Mouse (Mus musculus) erythroid progenitor cell, adult 5-6 weeks (primary cell): ENCODE measurements around the gene Fbxl21. TPM values are rescaled to one million over a fixed set of nuclear protein-coding genes. Genes with fewer than 3 reads are reported as not detected.

Experiments used
- ATAC-seq: replicated peaks from 2 replicates; pipeline ENCODE4 v1.8.0; 2016; ENCODE audit warnings: moderate number of reproducible peaks, mild to moderate bottlenecking, moderate TSS enrichment, inconsistent platforms; ENCODE audit not compliant: poor library complexity, low FRiP score, severe bottlenecking
- total RNA-seq, 2 experiments: library from RNA; stranded (forward) in 1 of 2; stranded (reverse) in 1 of 2; fragments of 150-400 nt in 1 of 2; fragments of 186-747, 209-891 nt in 1 of 2; gene quantifications; 2 replicates each; pipeline versions ENCODE4 v1.2.3 to v1.2.4; 2015 to 2017; ENCODE audit warnings: low replicate concordance in 2 of 2

Gene Fbxl21
- not detected in 2 replicates for total RNA-seq (2015; ENCODE audit: low replicate concordance)
- total RNA-seq (2017; ENCODE audit: low replicate concordance), result 1.3 TPM in 1 of 2 replicates, not detected in the other

DNA sequence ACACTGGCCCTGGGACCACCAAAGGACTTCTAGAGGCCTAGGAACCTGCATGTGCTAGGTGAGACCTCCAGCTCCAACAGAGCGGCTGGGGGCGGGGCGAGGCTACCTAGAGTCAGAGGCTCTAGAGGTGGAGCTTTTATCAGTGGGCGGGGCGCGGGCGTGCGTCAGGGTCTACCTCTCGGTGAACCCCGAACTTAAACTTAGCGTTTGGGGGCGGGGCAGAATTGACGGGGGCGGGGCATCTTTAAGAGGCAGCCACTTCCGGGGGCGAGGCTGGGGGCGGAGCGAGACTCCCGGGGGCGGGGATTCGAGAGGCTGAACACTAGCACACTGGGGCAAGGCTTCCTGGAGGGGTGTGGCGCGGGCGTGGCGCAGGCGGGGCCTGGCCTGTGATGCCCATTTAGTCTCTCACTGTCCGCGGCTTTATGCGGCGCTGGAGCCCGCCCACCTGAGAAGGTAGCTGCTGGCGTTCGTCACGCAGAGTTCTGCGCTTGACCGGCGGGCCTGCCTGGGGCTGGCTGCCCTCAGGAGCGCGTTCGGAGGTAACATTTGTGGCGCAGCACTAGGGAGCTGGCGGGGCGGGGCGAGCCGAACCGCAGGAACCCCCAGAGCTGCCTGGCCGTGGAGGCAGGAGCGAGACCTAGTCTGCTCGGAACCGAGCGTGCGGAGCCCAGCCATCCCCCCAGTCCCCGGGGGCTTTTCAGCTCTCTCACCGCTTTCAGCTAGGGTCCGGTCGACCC lies at the start of gene Fbxl21:
Gene Fbxl21 (plus strand): TSS at position 392 of the 740 bp plus-strand sequence.
- ATAC-seq, result peak; percentile 65

GRCm38 (mm10) chr13:56472661-56473060 lies 49.6 kb upstream of the Fbxl21 start:
- ATAC-seq, result no peak

GRCm38 (mm10) chr13:56475363-56475762 lies 46.9 kb upstream of the Fbxl21 start:
- no peak for ATAC-seq

- no peak for ATAC-seq
Observed at GRCm38 (mm10) chr13:56476790-56477189, 45.5 kb upstream of the Fbxl21 start.

GRCm38 (mm10) chr13:56477271-56477670 lies 45.0 kb upstream of the Fbxl21 start:
- no peak for ATAC-seq

GRCm38 (mm10) chr13:56478027-56478426 lies 44.2 kb upstream of the Fbxl21 start:
- ATAC-seq, result no peak

DNA sequence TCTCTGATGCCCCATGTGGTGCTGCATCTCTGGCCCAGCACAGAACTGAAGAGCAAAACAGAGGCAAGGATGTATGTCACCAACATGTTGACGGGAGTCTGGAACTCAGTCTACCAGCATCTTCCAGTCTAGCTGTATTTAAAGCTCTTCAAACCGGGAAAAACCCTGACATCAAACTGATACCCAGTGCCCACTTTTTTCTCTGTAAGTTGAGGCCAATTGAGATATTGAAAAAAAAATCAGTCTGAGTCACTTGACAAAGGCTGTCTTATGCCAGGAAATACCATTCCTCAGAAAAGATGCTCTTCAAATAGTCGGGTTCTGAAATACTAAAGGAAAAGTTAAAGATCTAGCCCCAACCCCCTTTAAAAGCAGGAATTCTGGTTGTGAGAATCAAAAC lies 40.1 kb upstream of the Fbxl21 start, which contains the start of gene Il9:
Gene Il9 (minus strand): TSS at position 101 of the 400 bp plus-strand sequence.
- ATAC-seq, result no peak

- no peak for ATAC-seq
Observed at GRCm38 (mm10) chr13:56488012-56488411, 34.3 kb upstream of the Fbxl21 start.

GRCm38 (mm10) chr13:56494440-56494839 lies 27.8 kb upstream of the Fbxl21 start:
- ATAC-seq, result no peak

- no peak for ATAC-seq
Observed at GRCm38 (mm10) chr13:56500132-56500531, 22.1 kb upstream of the Fbxl21 start.

GRCm38 (mm10) chr13:56500636-56501035 lies 21.6 kb upstream of the Fbxl21 start:
- ATAC-seq, result no peak

- ATAC-seq, result no peak
Observed at GRCm38 (mm10) chr13:56501866-56502420, 20.3 kb upstream of the Fbxl21 start.

- ATAC-seq, result no peak
Observed at GRCm38 (mm10) chr13:56506871-56507496, 15.3 kb upstream of the Fbxl21 start.

DNA sequence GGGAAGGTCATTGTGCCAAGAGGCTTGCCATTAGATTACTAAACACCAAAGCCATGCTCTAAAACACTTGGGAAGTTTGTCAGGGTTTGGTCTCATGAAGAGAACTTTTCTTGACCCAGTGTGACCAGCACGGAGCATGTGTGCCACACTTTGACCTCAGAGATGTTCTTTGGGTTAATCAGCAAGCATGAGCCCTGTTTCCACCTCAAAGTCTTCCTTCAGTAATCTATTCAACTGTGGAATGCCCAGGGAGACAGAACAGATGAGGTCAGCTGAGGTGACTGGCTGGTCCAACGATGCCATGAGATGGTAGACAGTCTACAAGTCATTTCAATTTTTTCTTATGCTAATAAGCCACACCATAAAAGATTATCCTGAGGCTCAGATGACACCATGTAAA lies 12.5 kb upstream of the Fbxl21 start:
- ATAC-seq, result no peak

DNA sequence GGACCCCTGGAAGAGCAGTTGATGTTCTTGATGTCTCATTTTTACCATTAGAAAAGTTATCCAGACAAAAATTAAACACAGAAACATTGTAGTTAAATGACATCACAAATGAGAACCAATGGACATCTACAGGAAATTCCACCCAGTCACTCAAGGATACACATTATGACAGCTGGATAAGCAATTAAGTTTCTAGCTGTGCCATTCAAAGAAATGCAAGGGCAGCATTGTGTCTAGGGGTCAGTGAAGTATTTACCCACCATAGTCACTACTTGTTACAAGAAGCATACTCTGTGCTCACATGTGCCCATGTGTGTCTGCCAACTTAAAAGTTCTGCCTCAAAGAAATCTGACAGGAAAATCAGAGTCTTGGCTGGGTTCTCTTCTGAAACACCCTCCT lies 8.7 kb upstream of the Fbxl21 start:
- ATAC-seq, result no peak

GRCm38 (mm10) chr13:56516311-56516710 lies 6.0 kb upstream of the Fbxl21 start:
- ATAC-seq, result no peak

DNA sequence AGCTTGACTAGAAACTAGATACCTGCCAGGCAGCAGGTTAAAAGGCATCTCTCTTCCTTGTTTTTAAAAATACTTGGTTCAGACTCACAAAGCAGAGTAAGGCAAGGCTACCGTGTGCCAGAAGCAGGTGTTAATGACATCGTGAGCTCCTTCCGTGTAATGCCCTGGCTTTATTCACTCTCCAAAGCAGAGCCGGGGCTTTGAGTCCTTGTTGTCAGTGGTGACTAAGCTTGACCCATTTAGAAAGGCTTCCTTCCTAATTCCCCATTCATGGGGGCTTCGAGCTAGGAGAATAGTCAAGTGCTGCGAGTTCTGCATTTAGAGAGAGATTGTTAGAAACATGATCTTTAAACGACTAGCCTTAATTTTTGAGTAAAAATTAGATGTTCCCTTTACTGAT lies 5.5 kb upstream of the Fbxl21 start:
- no peak for ATAC-seq

GRCm38 (mm10) chr13:56522821-56523167 lies 522 bp downstream of the Fbxl21 start:
- no peak for ATAC-seq

- ATAC-seq, result no peak
Observed at GRCm38 (mm10) chr13:56526871-56527270, 4.6 kb downstream of the Fbxl21 start.

DNA sequence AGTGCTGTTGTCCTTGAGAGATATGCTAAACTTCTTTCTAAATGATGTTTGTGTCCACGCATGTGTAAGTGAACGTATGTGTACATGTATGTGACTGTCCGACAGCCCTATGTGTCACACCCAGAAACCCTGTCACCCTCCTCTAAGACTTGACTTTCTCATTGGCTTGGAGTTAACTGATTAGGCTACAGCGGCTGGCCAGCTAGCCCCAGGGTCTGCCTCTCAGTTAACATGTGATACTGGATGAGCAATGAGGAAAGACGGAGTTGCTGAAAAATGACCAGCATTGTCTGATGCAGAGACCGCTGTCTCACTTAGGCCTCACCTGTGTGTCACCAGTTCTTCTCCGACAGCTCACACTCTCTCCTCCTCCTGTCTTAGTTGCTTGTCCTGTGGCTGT lies 5.6 kb downstream of the Fbxl21 start:
- ATAC-seq, result no peak

DNA sequence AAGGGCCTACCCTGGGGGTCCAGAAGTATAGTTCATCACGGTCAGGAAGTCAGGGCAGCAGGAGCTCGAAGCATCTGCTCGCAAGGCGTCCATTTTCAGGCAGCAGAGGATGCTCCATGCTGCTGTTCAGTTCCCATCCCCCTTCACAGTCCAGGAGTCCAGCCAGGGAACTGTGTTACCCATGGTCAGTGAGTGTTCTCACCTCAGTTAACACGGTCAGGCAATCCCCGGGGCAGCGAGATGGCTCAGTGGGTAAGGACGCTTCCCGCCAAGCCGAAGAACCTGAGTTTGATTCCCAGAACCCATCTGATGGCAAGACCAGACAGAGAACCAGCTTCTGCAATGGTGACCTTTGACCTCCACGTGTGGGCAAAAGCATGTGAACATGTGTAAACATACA lies 6.0 kb downstream of the Fbxl21 start:
- no peak for ATAC-seq
